Mouse (Mus musculus) thymus, postnatal 25 days (tissue): ENCODE results near the gene Gm20662.
A peak's percentile ranks its signal among the peaks of the same experiment; 100 is the strongest.

Experiments used
- DNase-seq: peaks from one replicate; pipeline ENCODE4 v3.0.0; 2022

Gene Gm20662

DNA sequence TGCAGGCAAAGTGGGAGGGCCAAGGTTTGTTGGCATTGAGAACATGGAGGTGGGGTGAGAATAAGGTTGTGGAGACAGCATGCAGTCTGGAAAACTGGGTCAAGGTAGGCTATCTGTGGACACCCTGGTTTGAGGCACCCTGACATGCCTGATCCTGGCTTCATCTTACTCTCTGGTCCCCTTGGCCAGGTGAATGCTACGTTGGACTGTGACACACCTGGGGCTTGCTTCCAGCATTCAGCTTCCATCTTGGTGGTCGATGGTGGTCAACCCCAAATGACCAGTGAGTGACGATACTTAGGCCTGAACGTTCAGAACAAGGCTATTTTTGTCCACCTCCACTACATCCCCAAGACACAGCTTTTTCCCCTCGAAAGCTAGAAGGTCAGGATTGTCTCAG is at the start of gene Gm20662:
TSS of gene Gm20662 (plus strand) at position 301 of the 400 bp plus-strand sequence.
- DNase-seq, result no peak

DNA sequence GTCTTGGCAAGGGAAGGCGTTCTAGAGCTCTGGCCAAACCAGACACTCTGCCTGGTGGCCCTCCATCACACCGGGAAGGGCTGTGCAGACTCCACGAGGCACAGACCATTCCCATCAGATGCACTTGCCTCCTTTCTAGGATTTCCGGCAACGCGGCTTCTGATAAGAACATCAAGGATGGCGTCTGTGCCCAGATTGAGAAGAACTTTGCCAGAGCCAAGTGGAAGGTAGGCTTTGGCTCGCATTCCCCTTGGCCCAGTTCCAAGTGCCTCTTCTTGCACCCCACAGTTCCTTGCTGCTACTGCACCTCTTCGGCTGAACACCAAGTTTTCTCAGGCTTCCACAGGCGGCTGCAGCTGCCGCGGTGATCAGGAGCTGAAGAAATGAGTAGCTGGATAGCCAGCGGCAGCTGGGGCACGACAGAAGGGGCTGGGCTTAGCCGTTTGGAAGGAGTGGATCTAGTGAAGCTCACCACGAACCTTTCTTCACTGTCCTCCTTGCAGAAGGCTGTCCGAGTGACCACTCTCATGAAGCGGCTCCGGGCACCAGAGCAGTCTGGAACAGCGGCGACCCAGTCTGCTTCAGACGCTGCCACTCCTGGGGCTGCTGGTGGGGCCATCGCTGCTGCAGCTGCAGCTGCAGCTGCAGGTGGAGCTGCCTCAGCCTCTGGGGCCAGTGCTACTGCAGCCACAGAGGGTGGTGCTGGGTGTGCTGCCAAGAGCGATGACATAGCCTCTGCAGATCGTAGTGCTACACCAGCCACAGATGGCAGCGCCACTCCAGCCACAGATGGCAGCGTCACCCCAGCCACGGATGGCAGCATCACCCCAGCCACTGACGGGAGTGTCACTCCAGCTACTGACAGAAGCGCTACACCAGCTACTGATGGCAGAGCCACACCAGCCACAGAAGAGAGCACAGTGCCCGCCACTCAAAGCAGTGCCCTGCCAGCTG is 48.6 kb upstream of the Gm20662 start:
- DNase-seq, result no peak

GRCm38 (mm10) chr9:107949184-107949921 is 46.8 kb upstream of the Gm20662 start:
- DNase-seq, result no peak

DNA sequence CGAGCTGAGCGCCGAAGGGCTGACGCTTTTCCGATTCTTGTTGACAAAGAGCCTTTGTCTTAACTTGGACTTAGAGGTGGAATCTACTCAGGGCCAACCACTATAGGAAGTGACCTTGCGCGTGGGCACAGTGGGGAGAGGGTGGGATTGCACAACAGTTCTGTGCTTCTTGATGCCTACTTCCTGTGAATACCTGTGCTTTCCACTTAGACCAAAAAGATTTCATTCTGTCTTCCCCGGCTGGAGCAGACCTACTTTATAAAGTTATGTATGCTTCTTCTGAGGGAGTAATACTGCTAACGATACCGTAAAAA is 46.3 kb upstream of the Gm20662 start, which contains the start of gene Traip:
TSS of gene Traip (plus strand) at position 215 of the 314 bp plus-strand sequence.
- no peak for DNase-seq

DNA sequence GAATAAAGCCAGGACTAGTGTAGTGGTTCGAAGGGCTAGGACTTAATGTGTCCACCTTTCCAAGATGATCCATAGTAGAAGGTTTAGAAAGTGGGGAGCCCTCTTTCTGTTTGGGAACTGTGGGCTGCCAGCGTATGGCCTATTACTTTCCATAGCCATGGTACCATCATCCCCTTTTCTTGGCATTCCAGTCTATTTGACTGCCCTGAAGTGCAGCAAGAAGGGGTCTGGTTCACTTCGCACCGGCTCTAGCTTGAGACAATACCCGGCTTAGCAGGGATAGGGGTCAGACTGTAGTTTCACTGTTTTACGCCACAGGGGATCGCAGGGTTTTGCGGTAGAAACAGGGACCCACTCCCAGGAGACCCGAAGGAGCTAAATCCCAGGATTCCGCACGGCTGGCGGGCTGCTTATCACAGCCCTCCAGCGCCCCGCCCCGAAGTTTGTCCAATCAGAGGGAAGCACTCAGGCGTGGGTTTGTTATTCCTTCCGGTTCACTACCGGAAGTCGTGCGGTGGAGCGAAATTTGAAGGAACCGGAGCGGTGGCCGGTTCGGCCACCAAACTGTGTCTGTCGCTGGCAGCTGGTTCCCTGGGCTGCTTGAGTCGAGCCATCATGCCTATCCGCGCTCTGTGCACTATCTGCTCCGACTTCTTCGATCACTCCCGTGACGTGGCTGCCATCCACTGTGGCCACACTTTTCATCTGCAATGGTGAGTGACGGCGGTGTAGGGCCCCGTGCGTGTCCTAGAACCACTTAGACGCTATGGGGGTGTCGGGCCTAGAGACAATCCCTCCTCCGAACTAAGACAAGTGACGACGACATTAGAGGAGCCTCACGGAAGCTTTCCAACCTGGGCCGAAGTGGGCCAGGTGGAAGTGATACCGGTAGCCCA is 45.4 kb upstream of the Gm20662 start:
- peak; percentile 87 for DNase-seq

GRCm38 (mm10) chr9:107955613-107956289 is 40.4 kb upstream of the Gm20662 start:
- no peak for DNase-seq

DNA sequence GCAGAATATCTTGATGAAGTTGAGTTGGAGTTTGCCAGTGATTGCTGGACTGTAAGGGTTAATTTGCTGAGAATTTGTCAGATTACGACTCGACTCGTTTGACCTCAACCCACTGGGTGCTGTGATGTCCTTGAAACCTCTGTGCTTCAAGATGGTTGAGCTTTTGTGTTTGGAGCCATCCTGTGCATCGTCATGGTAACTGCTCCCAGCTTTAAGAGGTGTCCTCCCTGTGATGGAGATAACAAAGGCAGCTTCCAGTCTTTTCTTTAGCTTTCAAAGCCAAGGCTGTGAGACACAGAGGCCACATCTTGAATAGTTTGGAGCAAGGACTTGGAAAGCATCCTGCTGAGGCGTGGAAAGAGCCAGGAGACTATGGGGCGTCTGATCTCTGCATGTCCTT is 39.0 kb upstream of the Gm20662 start:
- DNase-seq, result no peak

- DNase-seq, result no peak
These were observed 36.3 kb upstream of the Gm20662 start for GRCm38 (mm10) chr9:107959896-107960295.

DNA sequence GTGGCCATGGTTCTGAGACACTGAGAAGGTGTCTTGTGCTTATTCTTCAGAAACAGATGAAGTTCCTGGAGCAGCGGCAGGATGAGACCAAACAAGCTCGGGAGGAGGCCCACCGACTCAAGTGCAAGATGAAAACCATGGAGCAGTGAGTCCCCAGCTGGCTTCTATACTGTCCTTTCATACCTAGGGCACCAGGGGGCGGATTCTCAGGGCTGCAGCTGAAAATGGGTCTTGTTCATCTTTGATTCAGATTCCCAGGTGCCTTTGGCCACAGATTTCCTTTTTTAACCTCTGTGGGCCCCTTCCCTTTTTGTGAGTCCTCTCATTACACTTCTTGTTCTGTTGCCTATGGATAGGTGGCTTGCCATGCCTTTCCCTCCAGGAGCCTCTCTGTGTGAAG is 35.2 kb upstream of the Gm20662 start:
- peak; percentile 19 for DNase-seq

GRCm38 (mm10) chr9:107961351-107961762 is 34.8 kb upstream of the Gm20662 start:
- DNase-seq, result no peak

- peak; percentile 24 for DNase-seq
These were observed 34.3 kb upstream of the Gm20662 start for GRCm38 (mm10) chr9:107961881-107962280.

GRCm38 (mm10) chr9:107962916-107963315 is 33.2 kb upstream of the Gm20662 start:
- DNase-seq, result no peak

DNA sequence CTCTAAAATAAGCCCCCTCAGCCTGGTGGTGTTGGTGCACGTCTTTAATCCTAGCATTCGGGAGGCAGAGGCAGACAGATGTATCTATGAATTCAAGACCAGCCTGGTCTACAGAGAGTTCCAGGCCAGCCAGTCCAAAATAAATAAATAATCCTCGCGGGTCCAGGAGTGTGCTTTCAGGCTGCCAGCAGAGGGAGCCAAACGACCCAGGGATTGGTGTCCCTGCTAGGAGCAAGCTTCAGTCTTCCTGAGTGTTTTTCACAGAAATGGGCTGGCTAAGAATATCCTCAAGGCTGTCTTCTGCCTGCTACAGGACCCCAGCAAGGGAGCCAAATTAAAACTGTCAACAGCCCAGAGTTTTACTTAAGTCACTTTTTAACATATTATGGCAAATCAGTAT is 32.4 kb upstream of the Gm20662 start:
- DNase-seq, result peak; percentile 72

GRCm38 (mm10) chr9:107964681-107965080 is 31.5 kb upstream of the Gm20662 start:
- no peak for DNase-seq

DNA sequence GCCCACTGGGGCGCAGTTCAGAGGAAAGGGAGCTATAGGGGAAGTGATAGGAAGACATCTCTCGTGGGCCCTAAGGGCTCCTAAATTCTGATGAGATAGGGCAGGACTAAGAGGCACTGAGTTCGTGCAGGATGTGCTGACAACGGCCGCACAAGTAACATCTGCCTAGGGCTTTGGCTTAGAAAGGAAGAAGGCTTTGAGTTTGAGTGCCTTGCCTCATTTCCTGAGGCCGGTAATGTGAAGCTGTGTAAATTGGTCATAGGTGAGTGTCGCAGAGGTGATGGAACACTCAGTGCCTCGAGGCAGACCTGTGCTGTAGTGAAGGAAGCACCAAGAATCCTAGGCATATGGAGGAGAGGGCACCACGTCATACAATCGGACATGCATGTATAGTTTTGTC is 29.5 kb upstream of the Gm20662 start:
- no peak for DNase-seq

GRCm38 (mm10) chr9:107967437-107967836 is 28.7 kb upstream of the Gm20662 start:
- DNase-seq, result no peak

GRCm38 (mm10) chr9:107968531-107968930 is 27.6 kb upstream of the Gm20662 start:
- no peak for DNase-seq

DNA sequence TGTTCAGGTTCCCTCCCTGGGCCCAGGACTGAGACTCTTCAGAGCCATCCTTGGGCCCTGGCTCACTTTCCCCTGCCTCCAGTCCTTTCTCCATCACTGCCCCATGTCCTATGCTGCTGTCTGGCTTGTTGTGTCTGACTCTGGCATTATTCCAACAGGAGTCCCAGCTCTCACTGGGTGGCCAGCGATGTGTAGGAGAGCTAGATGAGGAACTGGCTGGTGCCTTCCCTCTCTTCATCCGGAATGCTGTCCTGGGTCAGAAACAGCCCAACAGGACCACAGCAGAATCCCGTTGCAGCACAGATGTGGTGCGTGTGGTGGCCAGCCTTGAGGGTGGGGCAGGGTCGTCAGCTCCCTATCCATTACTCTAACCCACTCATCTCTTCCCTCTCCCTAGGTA is 25.8 kb upstream of the Gm20662 start:
- no peak for DNase-seq

DNA sequence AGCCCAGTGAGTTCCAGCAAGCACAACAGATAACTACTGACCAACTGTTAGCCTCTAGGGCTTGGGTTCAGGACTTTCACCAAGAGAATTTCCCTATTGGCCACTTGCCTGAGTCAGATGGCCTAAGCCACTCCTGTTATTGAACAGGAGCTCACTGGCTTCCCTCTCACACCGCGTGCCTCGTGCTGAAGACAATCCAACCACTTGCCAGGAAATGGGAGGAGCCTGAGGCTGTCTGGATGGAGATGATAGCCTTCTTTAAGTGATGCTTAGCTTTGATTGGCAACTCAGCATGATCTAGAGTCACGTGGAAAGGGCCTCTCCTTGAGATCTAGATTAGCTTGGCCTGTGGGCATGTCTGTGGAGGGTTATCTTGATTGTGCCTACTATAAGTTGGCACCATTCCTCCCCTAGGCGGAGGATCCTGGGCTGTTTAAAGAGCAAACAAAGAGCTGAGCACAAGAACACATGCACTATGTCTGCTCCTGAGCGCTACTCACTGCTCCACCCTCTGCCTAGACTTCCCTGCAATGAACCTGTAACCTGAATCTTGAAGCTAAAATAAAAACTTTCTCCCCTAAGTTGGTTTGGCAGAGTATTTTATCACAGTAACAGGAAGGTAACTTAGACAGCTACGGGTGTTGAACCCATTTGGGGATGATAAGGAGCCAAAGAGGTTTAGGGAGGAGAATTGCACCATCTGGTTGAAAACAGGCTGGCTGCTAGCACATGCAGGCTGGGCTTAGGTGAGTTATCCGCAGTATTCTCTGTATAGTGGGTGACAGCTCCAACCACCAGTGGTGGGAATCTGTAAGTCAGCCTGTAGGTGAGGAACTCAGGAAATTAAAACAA is 24.2 kb upstream of the Gm20662 start:
- DNase-seq, result no peak

DNA sequence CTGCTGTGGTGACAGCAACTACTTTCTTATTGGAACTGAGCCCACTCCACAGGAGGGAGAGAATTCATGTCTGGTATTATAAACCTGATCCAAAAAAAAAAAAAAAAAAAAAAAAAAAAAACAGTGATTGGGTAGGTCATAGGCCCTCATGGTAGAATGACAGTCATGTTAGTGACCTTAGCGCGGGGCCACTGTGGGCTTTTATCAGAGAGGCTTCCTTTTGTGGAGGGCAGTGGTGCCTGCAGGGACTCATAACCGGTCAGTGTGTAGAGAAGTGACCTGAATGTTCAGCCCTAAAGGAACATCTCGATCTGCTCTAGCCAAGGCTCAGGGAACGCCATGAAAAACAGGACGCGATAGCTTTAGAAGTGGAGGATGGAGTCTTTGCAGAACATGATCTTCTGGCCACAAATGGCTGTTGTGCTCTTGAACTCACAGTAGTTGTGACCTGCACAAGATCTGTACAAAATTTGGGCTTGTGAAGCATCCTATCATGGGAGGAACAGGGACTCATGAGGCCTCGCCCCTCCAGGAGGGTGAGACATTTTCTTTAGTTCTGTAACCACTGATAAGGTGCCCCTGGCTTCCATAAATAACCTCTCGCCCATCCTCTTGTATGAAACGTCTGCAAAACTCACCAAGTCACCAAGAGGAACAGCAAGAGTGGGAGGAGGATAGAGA is 21.5 kb upstream of the Gm20662 start:
- no peak for DNase-seq
